Mouse (Mus musculus) embryonic facial prominence, embryonic 11.5 days (tissue): ENCODE data around the gene Stx3. TPM values are rescaled to one million over a fixed set of nuclear protein-coding genes. Genes with fewer than 3 reads are reported as not detected.

Experiments used
- ATAC-seq: fragments of 200-750 bp; cut with Nextera tagmentation; replicated peaks from 2 replicates; pipeline ENCODE4 v1.8.0; 2017; ENCODE audit warnings: low read depth; ENCODE audit not compliant: insufficient number of reproducible peaks, low FRiP score, low TSS enrichment
- DNase-seq: peaks from one replicate; pipeline ENCODE4 v3.0.0-alpha.2; 2015; ENCODE audit warnings: low spot score
- H3K27ac ChIP-seq: fragments of 300-500 bp; sonication (generic); replicated peaks from 2 replicates; pipeline ENCODE4 v1.5.1; 2014; ENCODE audit warnings: mild to moderate bottlenecking, low read depth, low read length, control low read depth
- H3K27me3 ChIP-seq: fragments of 300-500 bp; sonication (generic); 2 replicates; pipeline ENCODE4 v1.6.1; 2014; ENCODE audit warnings: mild to moderate bottlenecking, low read length, moderate library complexity, mixed read lengths; ENCODE audit not compliant: control insufficient read depth, insufficient read depth
- H3K36me3 ChIP-seq: fragments of 300-500 bp; sonication (generic); replicated peaks from 2 replicates; pipeline ENCODE4 v1.6.1; 2014; ENCODE audit warnings: low read depth, mild to moderate bottlenecking, low read length, moderate library complexity, mixed read lengths; ENCODE audit not compliant: control insufficient read depth, insufficient read depth
- H3K4me1 ChIP-seq: fragments of 300-500 bp; sonication (generic); 2 replicates; pipeline ENCODE4 v1.6.1; 2014; ENCODE audit warnings: low read length, mixed read lengths; ENCODE audit not compliant: control insufficient read depth, insufficient read depth
- H3K4me2 ChIP-seq: fragments of 300-500 bp; sonication (generic); 2 replicates; pipeline ENCODE4 v1.6.1; 2014; ENCODE audit warnings: low read depth, mild to moderate bottlenecking, control low read depth, low read length, moderate library complexity
- H3K4me3 ChIP-seq: fragments of 300-500 bp; sonication (generic); 2 replicates; pipeline ENCODE4 v1.5.1; 2014; ENCODE audit warnings: low read depth, low read length, control low read depth
- H3K9ac ChIP-seq: fragments of 300-500 bp; sonication (generic); replicated peaks from 2 replicates; pipeline ENCODE4 v1.6.1; 2014; ENCODE audit warnings: mild to moderate bottlenecking, control low read depth, low read length
- H3K9me3 ChIP-seq: fragments of 300-500 bp; sonication (generic); replicated peaks from 2 replicates; pipeline ENCODE4 v1.6.1; 2016; ENCODE audit warnings: mild to moderate bottlenecking, low read length, inconsistent platforms, mixed read lengths; ENCODE audit not compliant: control insufficient read depth
- WGBS: fragments of 180-500 bp; shearing (Covaris S2); extraction: QIAGEN DNeasy Blood & Tissue Kit; methylation state at CpG from one replicate; pipeline ENCODE4 v1.1.7; 2014; 5-methylcytosine and 5-hydroxymethylcytosine counted together
- polyA plus RNA-seq: library from polyadenylated mRNA; unstranded; fragments of >200 nt; fragmentation: Nextera tagmentation; extraction: Ambion mirVana; gene quantifications from 2 replicates; pipeline ENCODE4 v1.2.1, GENCODE M21; 2014

Gene Stx3
- polyA plus RNA-seq, 1 experiment from 2014 or later = 10.8 TPM

DNA sequence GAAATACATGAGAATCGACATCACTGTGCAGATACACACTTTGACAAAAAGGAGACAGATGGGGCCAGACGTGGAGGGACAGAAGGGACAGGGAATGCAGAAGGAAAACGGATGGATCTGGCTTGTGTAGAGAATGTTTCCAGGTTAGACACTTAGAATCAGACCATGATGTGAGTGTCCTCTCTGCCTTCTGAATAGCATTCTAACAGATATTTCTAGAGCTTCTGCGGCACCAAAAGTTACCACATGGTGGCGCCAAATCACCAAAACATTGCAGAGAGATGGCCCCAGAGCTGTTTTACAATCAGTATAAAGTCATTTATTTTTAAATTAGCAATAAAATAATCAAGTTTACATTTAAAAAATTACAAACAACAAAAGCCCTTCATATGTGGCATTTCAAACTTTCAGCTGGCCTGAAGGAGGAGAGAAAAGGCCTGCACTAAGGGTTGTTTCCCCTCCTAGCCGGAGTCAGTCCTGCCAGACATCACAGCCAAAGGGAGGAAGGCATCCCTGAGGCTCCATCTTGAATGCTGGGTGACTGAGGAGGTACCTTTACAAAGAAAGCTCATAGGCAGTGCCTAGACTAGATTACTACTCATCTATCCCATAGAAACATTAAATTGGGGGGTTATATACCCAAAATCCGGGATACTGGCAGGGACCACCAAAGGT, 41.9 kb downstream of the Stx3 start:
- H3K9ac ChIP-seq = no peak overlapping the region
- no peaks in the 10 kb centered on the region for H3K27me3 ChIP-seq
- H3K36me3 ChIP-seq = no peaks in the 10 kb centered on the region
- no peaks in the 10 kb centered on the region for H3K9me3 ChIP-seq
- H3K27ac ChIP-seq = no peak overlapping the region
- ATAC-seq (0 out of 2 replicates have a peak, but pooled peaks have one; percentile 29), DNase-seq (peak; percentile 70)
- H3K4me2 ChIP-seq = no peak overlapping the region
- no peaks in the 10 kb centered on the region for H3K4me1 ChIP-seq
- 62% methylated on average over 7 of the region's 7 CpGs for WGBS
- H3K4me3 ChIP-seq = no peak overlapping the region

DNA sequence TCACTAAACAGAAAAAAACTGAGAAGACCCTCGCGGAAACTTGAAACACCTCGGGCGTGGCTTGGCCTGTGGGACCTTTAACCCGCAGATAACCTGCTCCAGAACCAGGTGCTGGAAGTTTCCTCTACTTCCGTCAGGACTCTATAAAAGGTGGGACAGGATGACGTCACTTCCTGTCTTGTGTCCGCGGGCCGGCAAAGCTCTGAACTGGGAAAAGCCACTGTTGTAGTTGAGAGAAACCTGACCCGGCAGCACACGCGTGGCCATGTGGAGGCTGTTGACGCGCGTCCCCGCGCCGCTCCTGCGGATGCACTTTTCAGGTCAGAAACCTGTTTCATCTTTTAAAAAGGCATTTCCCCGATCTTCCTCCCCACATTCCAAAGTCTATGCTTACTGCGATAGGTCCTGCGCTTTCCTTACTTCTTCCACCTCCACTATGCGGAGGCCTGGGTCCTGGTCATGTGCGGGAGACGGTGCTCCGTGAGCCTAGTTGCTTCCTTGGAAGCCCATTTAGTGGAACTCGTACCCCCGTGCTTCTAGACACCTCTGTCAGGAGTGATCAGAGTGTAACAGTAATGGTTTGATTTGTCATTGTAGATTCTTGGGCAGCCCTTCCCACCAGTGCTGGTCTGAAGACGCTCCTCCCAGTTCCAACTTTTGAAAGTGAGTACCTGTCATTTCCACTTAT, 48.9 kb downstream of the Stx3 start, which contains the start of gene Mrpl16:
TSS of gene Mrpl16 (plus strand) at position 187 of the 688 bp plus-strand sequence.
- H3K27ac ChIP-seq = no peak within 1 kb of the TSS

DNA sequence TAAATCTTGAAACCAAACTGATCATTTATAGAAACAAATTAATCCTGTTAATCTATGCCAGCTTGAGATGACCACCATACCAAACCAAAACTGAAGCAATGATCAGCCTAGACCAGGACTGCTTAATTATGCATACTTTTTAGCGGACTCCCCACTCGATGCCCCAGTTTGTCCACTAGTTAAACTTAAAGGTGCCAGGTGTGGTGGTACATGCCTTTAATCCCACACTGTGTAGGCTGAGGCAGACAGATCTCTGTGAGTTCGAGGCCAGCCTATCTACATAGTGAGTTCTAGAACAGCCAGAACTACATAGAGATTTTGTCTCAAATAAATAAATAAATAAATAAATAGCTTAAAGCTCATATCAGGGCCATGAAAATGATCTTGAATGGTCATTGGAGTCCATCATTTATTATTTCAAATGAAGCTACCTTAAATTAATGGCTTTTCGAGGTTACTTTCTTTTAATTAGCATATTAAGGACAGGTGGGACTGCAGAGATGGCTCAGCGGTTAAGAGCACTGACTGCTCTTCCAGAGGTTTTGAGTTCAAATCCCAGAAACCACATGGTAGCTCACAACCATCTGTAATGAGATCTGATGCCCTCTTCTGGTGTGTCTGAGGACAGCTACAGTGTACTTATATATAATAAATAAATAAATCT, 49.8 kb downstream of the Stx3 start:
- no peak overlapping the region for H3K4me3 ChIP-seq

More for the DNA sequence above, 48.9 kb downstream of the Stx3 start, which contains the start of gene Mrpl16:
- peak; percentile 96 for DNase-seq
- H3K27me3 ChIP-seq = no peaks in the 10 kb centered on the region
- WGBS = under 1% methylated on average over 30 of the region's 30 CpGs
- H3K4me3 ChIP-seq = peak within 1 kb of the TSS; percentile 62
- H3K4me2 ChIP-seq = peak within 1 kb of the TSS; percentile 46
- peak within 1 kb of the TSS; percentile 76 for H3K9ac ChIP-seq
- no peaks in the 10 kb centered on the region for H3K4me1 ChIP-seq
- peak; percentile 90 for ATAC-seq
- H3K9me3 ChIP-seq = no peaks in the 10 kb centered on the region
- no peaks in the 10 kb centered on the region for H3K36me3 ChIP-seq

DNA sequence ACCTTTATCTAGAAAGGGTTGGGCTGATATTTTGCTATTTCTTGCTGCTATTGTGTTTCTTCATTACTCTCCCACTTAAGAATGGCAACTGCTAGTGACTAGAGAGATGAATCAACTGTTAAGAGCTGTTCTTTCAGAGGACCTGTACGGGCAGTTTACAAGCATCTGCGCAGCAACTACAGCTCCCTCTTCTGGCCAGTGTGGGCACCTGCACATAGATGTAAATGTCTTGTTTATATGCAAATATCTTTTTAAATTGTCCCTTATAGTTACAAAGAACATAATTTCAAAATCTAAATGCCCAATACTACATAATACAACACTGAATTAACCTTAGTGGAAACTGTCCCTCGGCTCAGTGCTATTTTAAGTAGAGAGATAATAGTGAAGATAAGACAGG, 51.0 kb downstream of the Stx3 start:
- ATAC-seq (no peak), DNase-seq (peak; percentile 71)
- H3K9me3 ChIP-seq = no peaks in the 10 kb centered on the region
- H3K9ac ChIP-seq = no peak overlapping the region
- no peak overlapping the region for H3K4me2 ChIP-seq
- H3K36me3 ChIP-seq = no peaks in the 10 kb centered on the region
- H3K27me3 ChIP-seq = no peaks in the 10 kb centered on the region
- WGBS = 19% methylated on average over 3 of the region's 3 CpGs
- H3K4me3 ChIP-seq = no peak overlapping the region
- H3K27ac ChIP-seq = no peak overlapping the region
- H3K4me1 ChIP-seq = no peaks in the 10 kb centered on the region

More for the DNA sequence above, 49.8 kb downstream of the Stx3 start:
- Histone ChIP-seq H3K4me2 (no peak overlapping the region), H3K36me3 (no peaks in the 10 kb centered on the region), H3K27me3 (no peaks in the 10 kb centered on the region), H3K27ac (no peak overlapping the region), H3K9ac (no peak overlapping the region), H3K9me3 (no peaks in the 10 kb centered on the region), H3K4me1 (no peaks in the 10 kb centered on the region)
- ATAC-seq = no peak
- WGBS = 88% methylated on average over 5 of the region's 5 CpGs
- DNase-seq = no peak

DNA sequence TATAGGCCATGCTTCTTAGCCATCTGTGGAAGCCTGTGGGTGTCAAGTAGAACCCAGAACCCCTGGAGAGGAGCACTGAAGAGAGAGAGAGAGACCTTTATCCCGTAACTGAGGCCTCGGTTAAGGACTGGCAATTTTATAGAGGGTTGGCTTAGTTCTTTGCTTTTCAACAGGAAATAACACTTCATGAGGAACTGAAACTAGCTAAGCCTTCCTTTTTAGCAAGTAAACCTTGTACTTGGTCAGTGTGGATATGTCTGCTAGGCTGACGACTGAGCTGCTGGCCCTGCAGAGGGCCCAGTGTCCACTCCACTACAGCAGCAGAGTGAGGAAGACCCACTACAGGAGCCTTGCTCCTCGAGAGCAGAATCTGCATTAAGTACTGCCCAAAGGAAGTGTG, 52.8 kb downstream of the Stx3 start:
- 69% methylated on average over 4 of the region's 4 CpGs for WGBS
- DNase-seq (no peak), ATAC-seq (no peak)
- Histone ChIP-seq H3K9ac (no peak overlapping the region), H3K27ac (no peak overlapping the region), H3K4me3 (no peak overlapping the region), H3K9me3 (no peaks in the 10 kb centered on the region), H3K27me3 (no peaks in the 10 kb centered on the region), H3K4me2 (no peak overlapping the region), H3K36me3 (no peaks in the 10 kb centered on the region), H3K4me1 (no peaks in the 10 kb centered on the region)

DNA sequence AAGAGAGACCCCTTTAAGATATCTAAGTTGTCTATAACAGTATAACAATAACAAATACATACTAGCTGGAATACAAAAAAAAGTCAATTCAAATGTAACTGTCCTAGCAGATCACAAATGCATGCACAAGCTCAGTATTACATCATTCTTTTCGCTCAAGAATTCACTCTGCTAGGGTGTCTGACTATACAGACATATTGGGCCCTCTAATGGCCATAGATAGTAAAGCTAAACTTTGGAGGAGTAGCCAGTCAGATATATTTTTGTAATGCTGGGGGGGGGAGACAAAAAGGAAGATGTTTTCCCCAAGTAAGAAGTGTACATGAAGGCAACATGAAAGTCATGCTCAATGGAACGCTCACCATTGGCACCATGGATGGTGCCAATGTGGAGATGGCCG, 54.1 kb downstream of the Stx3 start:
- Histone ChIP-seq H3K4me2 (no peak overlapping the region), H3K4me1 (no peaks in the 10 kb centered on the region), H3K27ac (no peak overlapping the region), H3K36me3 (no peaks in the 10 kb centered on the region), H3K9ac (no peak overlapping the region), H3K27me3 (no peaks in the 10 kb centered on the region), H3K4me3 (no peak overlapping the region), H3K9me3 (no peaks in the 10 kb centered on the region)
- ATAC-seq = no peak
- WGBS = 86% methylated on average over 3 of the region's 3 CpGs
- DNase-seq = no peak

DNA sequence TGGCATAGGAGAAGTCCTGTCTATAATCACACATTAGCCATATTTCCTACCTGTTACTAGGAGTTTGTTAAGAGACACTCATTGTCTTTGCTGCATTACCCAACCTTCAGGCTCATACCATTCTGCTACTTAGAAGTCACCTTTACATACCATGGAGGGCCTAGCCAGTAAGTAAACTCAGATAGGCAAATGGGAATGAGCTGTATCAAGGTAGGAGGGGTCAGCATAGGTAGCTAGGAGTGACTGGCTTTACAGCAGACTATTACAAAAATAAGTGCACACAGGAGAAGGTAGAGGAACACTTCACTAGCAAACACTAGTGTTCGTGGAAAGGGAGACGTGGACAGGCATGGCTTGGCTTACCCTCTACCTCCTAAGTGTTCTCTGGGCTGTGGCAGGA, 71.9 kb downstream of the Stx3 start, which contains the start of gene Gif:
TSS of gene Gif (plus strand) at position 257 of the 400 bp plus-strand sequence.
- Histone ChIP-seq H3K9ac (no peak within 1 kb of the TSS), H3K4me2 (no peak within 1 kb of the TSS), H3K27me3 (no peaks in the 10 kb centered on the region), H3K4me1 (no peaks in the 10 kb centered on the region), H3K27ac (no peak within 1 kb of the TSS), H3K4me3 (no peak within 1 kb of the TSS), H3K9me3 (no peaks in the 10 kb centered on the region), H3K36me3 (no peaks in the 10 kb centered on the region)
- WGBS = 75% methylated on average over 2 of the region's 2 CpGs
- ATAC-seq (no peak), DNase-seq (no peak)

DNA sequence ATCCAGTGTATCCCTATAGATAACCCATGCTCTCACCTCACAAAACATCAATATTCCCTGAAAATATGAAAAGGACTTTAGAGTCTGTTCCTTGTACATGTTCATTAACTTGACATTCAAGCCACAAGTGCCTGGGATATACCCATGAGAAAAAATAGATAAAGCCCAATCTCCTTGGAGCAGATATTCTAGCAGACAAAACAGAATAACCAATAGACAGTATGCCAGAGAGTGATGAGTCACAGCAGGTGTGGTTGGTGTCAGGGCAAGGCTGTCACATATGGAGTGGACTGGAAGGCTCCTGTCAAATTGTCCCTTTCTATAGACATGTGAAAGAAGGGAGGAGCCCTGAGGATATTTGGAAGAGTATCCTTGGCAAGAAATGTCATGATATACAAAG, 73.5 kb downstream of the Stx3 start:
- Histone ChIP-seq H3K9ac (no peak overlapping the region), H3K27ac (no peak overlapping the region), H3K4me1 (no peaks in the 10 kb centered on the region), H3K9me3 (no peaks in the 10 kb centered on the region), H3K4me3 (no peak overlapping the region), H3K4me2 (no peak overlapping the region), H3K27me3 (no peaks in the 10 kb centered on the region), H3K36me3 (no peaks in the 10 kb centered on the region)
- DNase-seq (no peak), ATAC-seq (no peak)
